Mouse (Mus musculus): ENCODE measurements around the gene Crebl2. TPM values are rescaled to one million over a fixed set of nuclear protein-coding genes. Genes with fewer than 3 reads are reported as not detected.

Gene Crebl2
- total RNA-seq, 2 experiments from 2014 or later: 41.1 to 41.7 TPM

Other genes starting within 250 kb of the Crebl2 start
- 1 to 10 TPM; 8.0 to 8.1 TPM for gene Mansc1, start 197.7 kb upstream of the Crebl2 start, total RNA-seq (2021)
- 10 to 100 TPM; 37.2 to 40.1 TPM for gene Borcs5, start 190.6 kb upstream of the Crebl2 start, total RNA-seq (2021)
- gene Dusp16, start 37.5 kb upstream of the Crebl2 start, total RNA-seq (2021): 1 to 10 TPM; 8.6 to 8.9 TPM
- gene Gpr19, start 68.4 kb downstream of the Crebl2 start, total RNA-seq (2021): 10 to 100 TPM; 28.1 to 29.3 TPM
- gene Cdkn1b, start 90.2 kb downstream of the Crebl2 start, total RNA-seq (2021): 10 to 100 TPM; 51.0 to 52.6 TPM
- gene Apold1, start 151.6 kb downstream of the Crebl2 start, total RNA-seq (2021): 1 to 10 TPM; 3.1 to 3.4 TPM
- 10 to 100 TPM; 51.6 to 58.1 TPM for gene Ddx47, start 181.5 kb downstream of the Crebl2 start, total RNA-seq (2021)
- under 1 TPM; 0.15 to 0.40 TPM for gene Gprc5a, start 235.5 kb downstream of the Crebl2 start, total RNA-seq (2021)

All from layer of hippocampus, postnatal 36 days (tissue).